Mouse (Mus musculus) right cerebral cortex, adult 18-20 months (tissue): ENCODE results near the gene Sar1a.

ENCODE experiments used
- DNase-seq: peaks from one replicate; pipeline ENCODE4 v3.0.0; 2022; ENCODE audit warnings: mixed read lengths

The Sar1a gene

GRCm38 (mm10) chr10:61680015-61680913 lies at the start of gene Sar1a:
Gene Sar1a, plus strand, starts transcription at chr10:61680299.
- peak; percentile 98 for DNase-seq

GRCm38 (mm10) chr10:61632445-61632844 lies 47.7 kb upstream of the Sar1a start:
- DNase-seq: no peak

- DNase-seq: no peak
Measured at GRCm38 (mm10) chr10:61637055-61637454, 43.0 kb upstream of the Sar1a start.

DNA sequence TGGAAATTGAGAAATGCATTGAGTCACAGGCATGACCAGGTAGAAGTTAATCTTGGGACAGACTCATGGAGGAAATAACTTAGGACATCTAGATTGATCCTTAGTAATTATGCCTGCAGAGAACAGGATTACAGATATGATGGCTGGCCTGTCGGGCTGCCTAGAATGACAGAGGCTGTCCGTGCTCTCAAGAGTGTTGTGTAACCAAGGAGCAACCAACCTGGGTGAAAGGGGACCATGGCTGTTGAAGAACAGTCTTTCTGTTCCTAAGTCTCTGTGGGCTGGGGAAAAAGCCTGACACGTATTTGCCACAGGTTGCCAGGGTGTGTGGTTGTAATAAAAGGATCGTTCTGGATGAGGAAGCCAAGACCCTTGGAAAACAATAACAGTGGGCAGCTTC lies 39.7 kb upstream of the Sar1a start:
- DNase-seq: no peak

DNA sequence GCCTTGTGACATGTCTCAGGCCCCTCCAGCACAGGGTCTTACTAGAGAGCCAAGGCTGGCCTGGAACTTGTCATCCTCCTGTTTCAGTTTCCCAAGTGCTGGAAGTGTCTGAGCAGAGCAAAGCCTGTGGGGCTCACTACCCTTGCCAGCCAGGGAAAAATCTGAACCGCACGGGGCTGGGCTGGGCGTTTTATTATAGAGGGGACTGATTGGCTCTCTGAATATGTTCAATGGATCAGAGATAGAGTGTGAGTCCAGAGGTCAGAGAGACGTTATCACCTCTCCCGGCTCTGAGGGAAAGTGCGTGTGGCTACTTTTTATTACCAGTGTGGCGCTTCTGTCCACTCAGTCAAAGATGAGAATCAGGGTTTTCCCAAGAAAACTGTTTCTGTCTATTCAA lies 33.5 kb upstream of the Sar1a start:
- DNase-seq: no peak

- peak; percentile 89 for DNase-seq
Measured at GRCm38 (mm10) chr10:61647790-61648736, 32.0 kb upstream of the Sar1a start, which contains the start of gene Ppa1. Gene Ppa1, plus strand, starts transcription at chr10:61648552.

DNA sequence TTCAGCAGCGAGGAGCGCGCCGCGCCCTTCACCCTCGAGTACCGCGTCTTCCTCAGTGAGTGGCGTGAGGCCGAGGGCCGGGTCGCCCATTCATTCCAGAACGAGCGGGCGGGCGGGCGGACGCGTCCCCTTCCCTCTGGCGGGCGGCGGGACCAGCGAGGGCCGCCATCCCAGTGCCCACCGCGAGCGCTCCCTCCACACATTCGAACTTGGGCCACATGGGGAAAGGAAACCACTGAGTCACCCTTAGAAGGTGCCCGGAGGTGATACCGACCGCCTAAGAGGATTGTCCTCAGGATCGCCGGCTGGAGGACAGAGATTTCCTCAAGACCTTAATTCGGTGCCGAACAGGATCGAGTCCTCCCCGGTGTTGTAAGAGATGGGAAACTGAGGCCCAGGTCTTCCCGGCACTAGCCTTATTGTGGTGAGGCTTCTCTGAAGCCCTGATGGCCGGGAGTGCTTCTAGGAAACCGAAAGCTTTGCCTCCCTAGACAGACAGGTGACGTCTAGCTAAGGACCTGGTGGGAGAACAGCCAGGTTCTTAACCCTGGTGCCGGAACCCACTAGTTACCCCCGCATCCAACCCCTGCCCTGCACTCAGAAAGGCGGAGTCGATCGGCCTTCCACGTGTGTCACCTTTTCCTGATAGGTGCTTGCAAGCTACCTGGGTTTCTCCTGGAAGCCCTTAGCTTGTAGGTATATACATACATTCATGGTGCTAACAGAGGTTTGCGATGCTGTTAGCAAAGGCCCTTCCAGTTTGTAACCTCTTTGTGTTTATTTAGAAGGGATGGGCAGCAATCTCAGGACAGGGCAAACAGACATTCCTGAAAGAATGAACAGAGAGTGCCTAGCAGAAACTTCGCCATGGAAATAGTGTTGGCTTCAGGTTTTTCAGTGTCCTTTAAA lies 31.1 kb upstream of the Sar1a start:
- no peak for DNase-seq

GRCm38 (mm10) chr10:61654105-61654504 lies 26.0 kb upstream of the Sar1a start:
- DNase-seq: no peak

GRCm38 (mm10) chr10:61654691-61655090 lies 25.4 kb upstream of the Sar1a start:
- no peak for DNase-seq

GRCm38 (mm10) chr10:61655188-61655587 lies 24.9 kb upstream of the Sar1a start:
- no peak for DNase-seq

GRCm38 (mm10) chr10:61656928-61657882 lies 22.9 kb upstream of the Sar1a start:
- no peak for DNase-seq

DNA sequence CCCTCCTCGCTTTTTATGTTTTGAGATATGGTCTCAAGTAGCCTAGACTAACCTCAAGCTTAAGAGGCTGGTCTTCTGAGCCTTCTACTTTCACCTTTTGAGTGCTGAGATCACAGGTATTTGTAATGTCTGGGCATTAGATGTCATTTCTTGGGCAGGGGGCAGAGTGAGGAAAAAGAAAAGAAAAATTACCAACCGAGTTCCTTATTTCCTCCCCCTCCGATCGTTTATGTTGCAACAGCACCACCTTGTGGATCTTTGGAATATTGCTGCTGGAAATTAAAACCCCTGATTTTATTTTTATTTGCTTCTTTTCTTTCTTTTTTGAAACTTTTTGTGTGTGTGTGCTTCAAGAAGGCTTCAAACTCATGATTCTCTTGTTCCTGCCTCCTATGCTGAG lies 22.1 kb upstream of the Sar1a start:
- no peak for DNase-seq

DNA sequence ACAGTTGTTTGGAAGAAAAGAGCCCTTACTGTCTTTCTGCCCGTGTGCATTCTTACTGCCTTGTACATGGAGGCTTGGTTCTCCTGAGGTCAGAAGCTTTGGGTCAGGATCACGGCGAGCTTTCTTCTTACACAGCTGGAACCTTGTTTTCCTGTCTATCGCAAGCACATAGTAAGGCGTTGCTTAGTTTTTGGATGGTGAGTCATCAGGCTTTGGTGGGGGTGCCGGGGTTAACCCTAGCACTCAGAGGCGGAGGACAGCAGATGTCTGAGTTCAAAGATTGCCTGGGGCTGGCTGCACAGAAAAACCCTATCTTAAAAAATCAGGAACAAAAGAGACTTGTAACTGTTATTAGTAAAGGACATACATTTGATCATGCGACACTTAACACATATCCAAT lies 18.2 kb upstream of the Sar1a start:
- DNase-seq: no peak

GRCm38 (mm10) chr10:61662391-61662988 lies 17.6 kb upstream of the Sar1a start:
- DNase-seq: no peak

DNA sequence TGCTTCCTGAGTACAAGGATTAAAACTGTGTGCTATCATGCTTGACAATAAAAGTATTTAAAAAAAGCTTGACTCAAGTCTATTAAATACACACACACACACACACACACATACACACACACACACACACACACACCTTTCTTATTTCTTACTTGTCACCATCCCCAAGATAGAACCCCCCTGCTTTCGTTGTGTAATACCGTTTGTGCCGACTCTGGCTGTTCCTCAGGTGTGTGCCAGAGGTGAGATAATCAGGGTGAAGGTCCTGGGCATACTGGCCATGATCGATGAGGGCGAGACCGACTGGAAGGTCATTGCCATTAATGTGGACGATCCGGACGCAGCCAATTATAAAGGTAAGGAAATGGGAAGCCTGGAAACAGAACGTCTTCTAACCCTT lies 15.0 kb upstream of the Sar1a start:
- DNase-seq: no peak

GRCm38 (mm10) chr10:61665651-61666050 lies 14.4 kb upstream of the Sar1a start:
- no peak for DNase-seq

DNA sequence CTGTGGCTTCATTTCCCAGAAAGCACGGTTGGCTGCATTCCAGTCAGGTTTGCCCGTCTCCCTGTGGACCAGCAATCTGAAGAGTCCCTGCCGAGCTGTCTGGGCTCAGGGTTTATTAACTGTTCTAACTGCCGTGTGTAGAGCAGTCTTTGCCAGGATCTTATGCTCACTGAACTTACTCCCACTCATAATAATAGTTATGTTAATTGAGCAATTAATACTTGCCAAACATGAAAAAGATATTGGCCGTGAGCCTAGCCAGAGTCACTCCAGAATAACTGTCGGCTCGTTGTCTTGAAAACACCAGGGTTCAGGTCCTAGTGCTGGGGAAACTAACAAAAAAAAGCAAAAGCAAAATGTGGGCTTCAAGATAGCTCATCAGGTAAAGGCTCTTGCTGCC lies 10.8 kb upstream of the Sar1a start:
- DNase-seq: no peak

GRCm38 (mm10) chr10:61669896-61670295 lies 10.2 kb upstream of the Sar1a start:
- no peak for DNase-seq

DNA sequence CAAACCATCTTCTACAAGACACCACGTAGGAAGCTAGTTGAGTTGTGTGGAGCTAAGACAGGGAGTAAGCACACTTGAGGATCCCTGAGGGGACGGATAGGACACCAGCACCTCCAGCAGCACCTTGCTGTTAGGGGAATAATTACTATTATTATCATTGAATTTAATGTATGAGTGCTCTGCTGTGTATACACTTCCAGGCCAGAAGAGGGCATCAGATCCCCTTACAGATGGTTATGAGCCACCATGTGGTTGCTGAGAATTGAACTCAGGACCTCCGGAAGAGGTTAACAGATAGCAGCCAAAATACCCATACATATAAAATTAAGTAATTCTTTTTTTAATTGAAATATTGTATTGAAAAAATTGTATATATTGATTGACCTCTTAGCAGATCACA lies 9.3 kb upstream of the Sar1a start:
- no peak for DNase-seq

- no peak for DNase-seq
Measured at GRCm38 (mm10) chr10:61675935-61676334, 4.2 kb upstream of the Sar1a start.

DNA sequence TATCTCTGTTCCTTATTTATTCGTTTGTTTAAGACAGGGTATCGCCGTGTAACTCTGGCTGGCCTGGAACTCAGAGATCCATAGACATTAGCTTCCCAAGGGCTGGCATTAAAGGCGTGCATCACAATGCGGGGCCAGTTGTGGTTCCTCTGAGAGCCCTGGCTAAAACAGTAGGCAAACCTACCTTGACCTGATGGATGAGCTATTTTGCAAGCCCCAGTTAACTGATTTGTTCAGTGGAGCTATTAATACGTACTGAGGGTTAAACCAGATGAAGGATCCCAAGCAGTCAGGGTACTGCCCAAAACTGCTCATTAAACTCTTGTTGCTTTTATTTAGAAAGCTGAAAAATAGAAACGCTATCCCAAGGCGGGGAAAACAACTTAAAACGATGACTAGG lies 554 bp upstream of the Sar1a start:
- no peak for DNase-seq
